Mouse (Mus musculus): ENCODE results near the gene E2f6.

Gene E2f6

DNA sequence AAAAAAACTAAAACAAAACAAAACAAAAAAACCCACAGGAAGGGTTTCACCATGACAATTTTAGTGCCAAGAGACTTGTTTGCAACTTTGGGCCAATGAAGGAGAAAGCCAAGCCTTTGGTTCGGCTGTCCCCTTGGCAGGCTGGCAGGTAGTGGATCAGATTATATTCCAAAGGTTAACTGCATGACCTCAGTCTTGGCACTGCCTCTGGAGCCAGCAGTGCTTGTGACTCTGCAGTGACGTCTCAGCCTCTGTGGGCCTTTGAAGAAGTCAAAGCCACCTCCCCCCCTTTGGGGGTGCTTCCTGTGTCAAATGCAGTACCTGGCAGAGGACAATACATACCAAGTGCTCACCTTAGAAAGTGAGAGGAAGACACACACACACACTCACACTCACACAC, 63.3 kb downstream of the E2f6 start:
- no peak for DNase-seq (ENCODE audit: low read depth)

DNA sequence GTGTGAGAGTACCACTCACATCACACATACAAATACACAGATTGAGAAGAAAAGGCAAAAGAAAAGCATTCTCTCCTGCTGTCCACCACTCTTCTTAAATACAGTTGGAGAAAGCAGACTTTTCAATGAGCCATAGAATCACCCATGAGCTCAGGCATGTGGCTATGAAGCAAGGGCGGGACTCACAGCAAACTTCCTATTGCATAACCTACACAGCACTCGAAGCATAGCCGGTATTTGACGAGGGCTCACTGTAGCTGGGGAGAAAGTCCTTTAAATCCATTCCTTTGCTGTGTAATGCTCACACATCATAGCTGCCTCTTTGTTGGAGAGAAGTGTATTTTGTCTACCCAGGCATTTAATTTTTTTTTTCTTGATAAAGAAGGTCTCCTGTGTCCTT, 64.5 kb downstream of the E2f6 start:
- no peak for DNase-seq (ENCODE audit: low read depth)

DNA sequence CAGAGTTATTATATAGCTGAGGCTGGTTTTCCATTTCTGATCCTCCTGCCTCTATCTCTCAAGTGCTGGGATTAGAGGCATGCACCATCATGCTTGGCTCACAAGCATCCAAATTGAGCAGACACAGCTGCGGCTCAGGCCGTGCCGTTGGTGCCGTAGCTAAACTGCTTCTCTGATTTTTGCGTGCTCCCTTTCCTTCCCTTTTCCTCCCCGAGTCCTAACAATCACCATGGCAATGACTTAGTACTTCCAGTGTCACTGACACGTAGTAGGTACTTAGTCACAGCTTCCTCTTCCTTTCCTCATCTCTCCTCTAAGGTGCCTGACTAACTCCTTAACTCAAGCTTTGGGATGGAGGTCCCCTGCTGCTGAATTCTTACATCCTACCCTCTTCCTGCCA, 64.9 kb downstream of the E2f6 start:
- DNase-seq (ENCODE audit: low read depth) = no peak

DNA sequence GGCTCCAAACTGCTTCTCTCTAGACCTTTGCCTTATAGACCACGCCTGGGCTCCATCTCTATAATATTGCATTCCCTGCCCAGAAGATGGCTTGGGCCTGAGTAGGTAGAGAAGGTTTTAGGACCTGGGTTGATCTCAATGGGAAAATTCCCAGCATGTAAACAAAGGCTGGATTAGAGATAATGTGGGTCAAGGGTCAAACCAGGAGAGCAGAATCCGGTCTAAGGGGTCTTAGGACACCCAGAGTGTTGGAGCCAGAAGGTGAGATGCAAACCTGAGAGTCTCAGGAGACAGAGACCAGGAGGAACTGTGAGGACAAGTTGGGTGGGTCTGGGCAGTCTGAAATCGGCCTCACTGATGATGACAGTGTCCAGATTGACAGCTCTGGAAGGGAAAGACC, 65.9 kb downstream of the E2f6 start:
- no peak for DNase-seq (ENCODE audit: low read depth)

DNA sequence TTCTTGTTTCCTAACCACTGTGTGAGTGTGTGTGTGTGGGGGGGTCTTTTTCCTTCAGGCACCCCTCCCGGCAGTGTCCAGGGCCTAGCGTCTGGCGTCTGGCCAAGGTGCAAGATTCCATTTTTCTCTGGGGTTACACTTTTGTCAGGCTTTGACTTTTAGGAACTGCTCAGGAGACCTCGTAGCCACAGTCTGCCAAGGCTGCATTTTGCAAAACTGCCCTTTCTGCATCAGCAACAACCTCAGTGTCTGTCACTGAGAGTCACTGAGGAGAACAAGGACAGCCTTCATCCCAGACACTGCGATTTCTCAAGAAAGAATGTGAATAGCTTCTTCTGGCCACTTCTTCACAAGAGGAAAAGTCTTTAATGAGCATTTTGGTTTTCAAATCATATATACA, 66.4 kb downstream of the E2f6 start:
- no peak for DNase-seq (ENCODE audit: low read depth)

DNA sequence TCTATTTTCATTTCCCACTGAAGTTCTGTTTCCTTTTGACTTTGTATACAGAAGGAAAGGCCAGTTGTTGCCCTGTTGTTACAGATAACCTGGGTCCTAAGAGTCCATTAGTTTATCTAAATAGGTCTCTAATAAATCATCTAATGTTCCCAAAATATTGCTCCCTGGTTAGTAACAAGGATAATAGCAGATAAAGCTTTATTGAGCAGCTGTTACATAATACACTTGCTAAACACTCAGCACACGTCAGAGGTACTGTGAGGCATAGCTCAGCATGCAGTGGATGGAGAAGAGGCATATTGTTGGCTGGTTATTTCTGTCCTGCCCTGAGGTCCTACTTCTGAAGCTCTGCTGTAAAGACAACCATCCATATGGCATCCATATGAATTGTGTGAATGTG, 66.9 kb downstream of the E2f6 start:
- no peak for DNase-seq (ENCODE audit: low read depth)

DNA sequence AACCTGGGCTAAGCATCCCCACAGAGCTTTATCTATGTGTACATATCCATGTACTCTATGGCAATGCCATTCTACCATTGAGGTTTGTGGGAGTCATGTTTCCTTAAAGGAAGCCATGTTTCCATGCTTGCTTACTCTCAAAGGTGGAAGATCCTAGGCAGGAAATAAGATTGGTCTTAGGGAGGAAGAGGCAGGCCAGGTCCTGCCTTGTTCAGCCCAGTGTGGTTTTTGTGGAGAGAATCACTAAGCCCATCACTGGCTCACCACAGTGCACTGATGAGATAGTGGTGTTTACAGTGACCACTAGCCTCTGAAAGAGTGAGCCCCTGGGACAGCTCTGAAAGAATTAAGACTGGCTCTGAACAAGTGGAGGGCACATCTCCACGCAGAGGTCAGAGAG, 68.6 kb downstream of the E2f6 start:
- no peak for DNase-seq (ENCODE audit: low read depth)

DNA sequence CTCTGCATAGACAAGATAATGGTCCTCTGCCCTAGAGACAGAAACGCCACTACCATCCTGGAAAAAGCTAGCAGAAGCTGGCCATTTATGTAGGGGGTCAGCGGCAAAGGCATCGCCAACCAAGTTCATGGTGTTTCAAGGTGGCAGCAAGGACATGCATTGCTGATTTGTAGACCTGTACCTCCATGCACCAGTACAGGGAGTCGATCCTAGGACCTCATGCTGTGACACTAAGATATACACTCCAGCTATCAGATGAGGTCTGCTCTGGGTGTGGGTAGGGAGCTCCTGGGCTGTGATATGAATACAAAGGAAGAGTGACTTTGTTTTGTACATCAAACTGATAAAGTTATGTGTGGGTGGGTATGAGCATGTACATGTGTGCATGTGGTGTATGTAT, 69.3 kb downstream of the E2f6 start:
- no peak for DNase-seq (ENCODE audit: low read depth)

DNA sequence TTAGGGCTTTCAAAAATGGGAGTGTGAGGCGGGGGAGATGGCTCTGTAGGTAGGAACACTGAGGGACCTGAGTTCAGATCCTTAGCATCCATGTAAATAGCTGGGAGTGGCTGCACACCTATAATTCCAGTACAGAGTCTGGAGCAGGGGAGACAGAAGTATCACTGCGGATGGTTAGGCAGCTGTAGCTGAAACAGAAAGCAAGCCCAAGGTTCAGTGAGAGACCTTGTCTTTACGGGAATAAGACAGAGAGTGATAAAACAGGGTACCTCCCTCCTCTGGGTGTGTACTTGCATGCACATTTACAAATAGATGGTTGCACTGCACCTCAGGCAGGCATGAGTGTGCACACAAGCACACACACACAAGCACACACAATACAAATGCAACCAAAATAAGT, 71.7 kb downstream of the E2f6 start:
- no peak for DNase-seq (ENCODE audit: low read depth)

DNA sequence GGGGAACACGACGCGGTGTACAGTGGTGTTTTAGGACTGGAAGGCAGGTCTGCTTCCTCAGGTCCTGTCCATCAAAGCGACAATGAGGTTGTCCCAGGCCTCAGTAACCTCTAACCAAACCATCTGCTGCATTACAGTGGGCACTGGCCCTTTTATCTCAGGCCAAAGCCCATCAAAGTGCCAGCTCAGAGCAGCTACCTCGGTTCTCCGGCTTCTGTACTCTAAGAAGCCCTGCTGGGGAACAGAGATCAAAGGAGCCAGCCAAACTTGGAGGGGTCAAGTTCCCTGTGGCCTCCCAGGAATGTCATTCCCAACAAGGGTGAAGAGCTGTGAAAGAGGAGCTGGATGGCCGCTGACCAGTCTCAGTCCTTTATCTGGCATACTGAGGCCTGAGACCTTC, 72.3 kb downstream of the E2f6 start:
- no peak for DNase-seq (ENCODE audit: low read depth)

DNA sequence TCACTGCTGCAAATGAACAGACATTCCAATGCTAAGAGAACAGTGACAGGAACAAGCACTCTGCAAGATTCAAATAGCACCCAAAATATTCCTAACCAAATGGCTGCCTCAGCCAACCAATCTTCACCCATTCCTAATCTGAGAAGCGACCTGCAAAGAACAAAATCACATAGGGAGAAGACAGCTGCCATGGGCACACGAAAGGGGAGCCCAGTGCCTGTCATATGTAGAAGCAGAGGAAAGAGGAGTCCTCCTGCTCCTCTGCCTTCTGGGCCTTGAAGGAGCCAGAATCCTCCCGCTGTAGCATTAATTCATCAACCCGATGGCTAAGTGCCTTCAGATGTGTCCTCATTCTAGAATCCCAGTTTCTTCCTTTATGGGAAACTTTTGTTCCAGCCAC, 73.8 kb downstream of the E2f6 start:
- no peak for DNase-seq (ENCODE audit: low read depth)

DNA sequence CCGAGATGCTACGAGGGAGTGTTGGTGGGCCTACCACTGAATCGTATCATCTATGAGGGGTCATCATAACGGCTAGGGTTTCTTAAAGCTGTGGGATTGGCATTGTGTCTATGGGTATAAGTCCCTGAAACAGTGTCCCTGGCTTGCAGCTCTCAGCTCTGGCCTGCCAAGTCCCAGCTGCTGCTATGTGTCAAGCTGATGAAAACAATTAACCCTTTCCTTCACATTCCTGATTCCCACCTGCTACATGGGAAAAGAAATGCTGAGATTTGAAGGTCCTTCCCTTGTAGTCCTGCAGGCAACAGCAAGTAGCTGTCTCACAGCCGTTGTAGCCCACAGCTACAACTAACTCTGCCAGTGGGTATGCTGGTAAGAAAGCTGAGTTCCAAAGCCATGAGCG, 75.6 kb downstream of the E2f6 start:
- DNase-seq (ENCODE audit: low read depth) = no peak
